Mouse (Mus musculus): ENCODE results near the gene Omg.

Gene Omg

GRCm38 (mm10) chr11:79515798-79516197 is 11.9 kb upstream of the Omg start:
- no peak for DNase-seq (ENCODE audit: low read depth, low spot score)

GRCm38 (mm10) chr11:79515331-79515730 is 11.4 kb upstream of the Omg start:
- DNase-seq (ENCODE audit: low read depth, low spot score), result no peak

GRCm38 (mm10) chr11:79511970-79512369 is 8.1 kb upstream of the Omg start:
- DNase-seq (ENCODE audit: low read depth, low spot score), result no peak

- no peak for DNase-seq (ENCODE audit: low read depth, low spot score)
Observed at GRCm38 (mm10) chr11:79504506-79504905, 622 bp upstream of the Omg start.

- no peak for DNase-seq (ENCODE audit: low read depth, low spot score)
Observed at GRCm38 (mm10) chr11:79502917-79503316, 967 bp downstream of the Omg start.

GRCm38 (mm10) chr11:79494976-79495800 is 8.7 kb downstream of the Omg start:
- peak; percentile 5 for DNase-seq (ENCODE audit: low read depth, low spot score)

GRCm38 (mm10) chr11:79484721-79485120 is 19.2 kb downstream of the Omg start:
- DNase-seq (ENCODE audit: low read depth, low spot score), result no peak

GRCm38 (mm10) chr11:79483876-79484528 is 19.9 kb downstream of the Omg start:
- DNase-seq (ENCODE audit: low read depth, low spot score), result peak; percentile 40

- DNase-seq (ENCODE audit: low read depth, low spot score), result no peak
Observed at GRCm38 (mm10) chr11:79483392-79483791, 20.5 kb downstream of the Omg start.

GRCm38 (mm10) chr11:79468097-79468496 is 35.8 kb downstream of the Omg start:
- no peak for DNase-seq (ENCODE audit: low read depth, low spot score)

- no peak for DNase-seq (ENCODE audit: low read depth, low spot score)
Observed at GRCm38 (mm10) chr11:79460756-79461450, 43.0 kb downstream of the Omg start.

- DNase-seq (ENCODE audit: low read depth, low spot score), result no peak
Observed at GRCm38 (mm10) chr11:79459846-79460245, 44.0 kb downstream of the Omg start.

GRCm38 (mm10) chr11:79457928-79458327 is 46.0 kb downstream of the Omg start:
- DNase-seq (ENCODE audit: low read depth, low spot score), result no peak

GRCm38 (mm10) chr11:79452966-79453365 is 50.9 kb downstream of the Omg start:
- no peak for DNase-seq (ENCODE audit: low read depth, low spot score)
